Mouse (Mus musculus) layer of hippocampus, adult 9-10 months (tissue): Measurements from ENCODE around the gene Eno3.

ENCODE experiments used
- DNase-seq: peaks from one replicate; pipeline ENCODE4 v3.0.0; 2022; ENCODE audit warnings: low spot score

Eno3 gene

GRCm38 (mm10) chr11:70681897-70682581 is 25.0 kb downstream of the Eno3 start:
- DNase-seq = no peak

- DNase-seq = no peak
Measured at GRCm38 (mm10) chr11:70683640-70684039, 26.6 kb downstream of the Eno3 start.

GRCm38 (mm10) chr11:70686901-70687566 is 30.0 kb downstream of the Eno3 start:
- DNase-seq = no peak

- DNase-seq = no peak
Measured at GRCm38 (mm10) chr11:70687601-70688199, 30.7 kb downstream of the Eno3 start, which contains the start of gene Camta2. Camta2 (minus strand) TSS chr11:70688105.

GRCm38 (mm10) chr11:70688372-70688771 is 31.4 kb downstream of the Eno3 start:
- no peak for DNase-seq

GRCm38 (mm10) chr11:70689578-70689977 is 32.6 kb downstream of the Eno3 start:
- DNase-seq = no peak

GRCm38 (mm10) chr11:70693504-70693903 is 36.5 kb downstream of the Eno3 start:
- no peak for DNase-seq

GRCm38 (mm10) chr11:70697376-70697775 is 40.4 kb downstream of the Eno3 start:
- no peak for DNase-seq

- DNase-seq = no peak
Measured at GRCm38 (mm10) chr11:70699051-70699450, 42.0 kb downstream of the Eno3 start.

- peak; percentile 81 for DNase-seq
Measured at GRCm38 (mm10) chr11:70699722-70700556, 42.9 kb downstream of the Eno3 start, which contains the start of the genes Inca1 and Kif1c. Inca1 (minus strand) TSS chr11:70700155. Kif1c (plus strand) TSS chr11:70700548.

- DNase-seq = no peak
Measured at GRCm38 (mm10) chr11:70700613-70701012, 43.6 kb downstream of the Eno3 start.

GRCm38 (mm10) chr11:70701221-70701955 is 44.4 kb downstream of the Eno3 start:
- DNase-seq = no peak

GRCm38 (mm10) chr11:70701984-70702733 is 45.2 kb downstream of the Eno3 start:
- no peak for DNase-seq

- no peak for DNase-seq
Measured at GRCm38 (mm10) chr11:70702781-70703180, 45.8 kb downstream of the Eno3 start.

- DNase-seq = no peak
Measured at GRCm38 (mm10) chr11:70706127-70706526, 49.1 kb downstream of the Eno3 start.

GRCm38 (mm10) chr11:70711026-70711425 is 54.0 kb downstream of the Eno3 start:
- DNase-seq = no peak
